Mouse (Mus musculus) lung, postnatal 0 days (tissue): ENCODE data around the gene Cct7. TPM values are rescaled to one million over a fixed set of nuclear protein-coding genes. Genes with fewer than 3 reads are reported as not detected.

Experiments
- ATAC-seq: fragments of 200-750 bp; cut with Nextera tagmentation; 2 replicates; pipeline ENCODE4 v1.8.0; 2017; ENCODE audit warnings: moderate library complexity
- DNase-seq: peaks from one replicate; pipeline ENCODE4 v3.0.0-alpha.2; 2016; ENCODE audit warnings: low spot score
- H3K27ac ChIP-seq: fragments of 300-500 bp; sonication (generic); 2 replicates; pipeline ENCODE4 v1.5.1; 2014; ENCODE audit warnings: antibody characterized with exemption, mild to moderate bottlenecking, low read length, mixed read lengths
- H3K27me3 ChIP-seq: fragments of 300-500 bp; sonication (generic); replicated peaks from 2 replicates; pipeline ENCODE4 v1.6.1; 2014; ENCODE audit warnings: low read length, mixed read lengths; ENCODE audit not compliant: insufficient read depth
- H3K36me3 ChIP-seq: fragments of 300-500 bp; sonication (generic); 2 replicates; pipeline ENCODE4 v1.6.1; 2014; ENCODE audit warnings: low read length, mixed read lengths; ENCODE audit not compliant: insufficient read depth
- H3K4me1 ChIP-seq: fragments of 300-500 bp; sonication (generic); 2 replicates; pipeline ENCODE4 v1.6.1; 2014; ENCODE audit warnings: antibody characterized with exemption, low read depth, low read length, mixed read lengths; ENCODE audit not compliant: insufficient read depth
- H3K4me2 ChIP-seq: fragments of 300-500 bp; sonication (generic); replicated peaks from 2 replicates; pipeline ENCODE4 v1.6.1; 2014; ENCODE audit warnings: low read depth, mild to moderate bottlenecking, low read length, moderate library complexity, mixed read lengths
- H3K4me3 ChIP-seq: fragments of 300-500 bp; sonication (generic); 2 replicates; pipeline ENCODE4 v1.5.1; 2014; ENCODE audit warnings: low read depth, low read length
- H3K9ac ChIP-seq: fragments of 300-500 bp; sonication (generic); replicated peaks from 2 replicates; pipeline ENCODE4 v1.6.1; 2014; ENCODE audit warnings: low read depth, mild to moderate bottlenecking
- H3K9me3 ChIP-seq: fragments of 300-500 bp; sonication (generic); 2 replicates; pipeline ENCODE4 v1.6.1; 2016; ENCODE audit warnings: low read length, mixed read lengths
- CTCF ChIP-seq: IDR thresholded peaks from 2 replicates; pipeline ENCODE4 v1.5.1; 2016; ENCODE audit warnings: antibody characterized with exemption, mild to moderate bottlenecking
- EP300 ChIP-seq: IDR thresholded peaks from 2 replicates; pipeline ENCODE4 v1.6.1; 2016; ENCODE audit warnings: antibody characterized with exemption, mild to moderate bottlenecking, control low read depth
- WGBS: fragments of 180-500 bp; shearing (Covaris S2); extraction: QIAGEN DNeasy Blood & Tissue Kit; methylation state at CpG from one replicate; pipeline ENCODE4 v1.1.7; 2014; 5-methylcytosine and 5-hydroxymethylcytosine counted together
- polyA plus RNA-seq: library from polyadenylated mRNA; unstranded; fragments of >200 nt; fragmentation: Nextera tagmentation; extraction: Ambion mirVana; gene quantifications from 2 replicates; pipeline ENCODE4 v1.2.1, GENCODE M21; 2015

The Cct7 gene
- polyA plus RNA-seq, 1 experiment from 2014 or later, result 200 TPM

- Histone ChIP-seq H3K9me3 (no peaks in the 10 kb centered on the region), H3K27ac (no peak overlapping the region), H3K4me1 (no peaks in the 10 kb centered on the region), H3K27me3 (no peaks in the 10 kb centered on the region), H3K4me3 (no peak overlapping the region), H3K4me2 (no peak overlapping the region), H3K9ac (no peak overlapping the region), H3K36me3 (peaks cover 18% of the 10 kb centered on the region; the same call in 1 of the 2 replicates)
- DNase-seq (no peak), ATAC-seq (no peak)
- TF ChIP-seq CTCF (no peak), EP300 (no peak)
- 58% methylated on average over 8 of the region's 8 CpGs for WGBS
Observed at GRCm38 (mm10) chr6:85471962-85472361, 20.6 kb downstream of the Cct7 start.

GRCm38 (mm10) chr6:85472542-85472941 is 21.2 kb downstream of the Cct7 start:
- WGBS, result 64% methylated on average over 5 of the region's 5 CpGs
- Histone ChIP-seq H3K36me3 (peaks cover 13% of the 10 kb centered on the region; the same call in 1 of the 2 replicates), H3K4me3 (no peak overlapping the region), H3K9me3 (no peaks in the 10 kb centered on the region), H3K27ac (no peak overlapping the region), H3K27me3 (no peaks in the 10 kb centered on the region), H3K4me2 (no peak overlapping the region), H3K9ac (no peak overlapping the region), H3K4me1 (no peaks in the 10 kb centered on the region)
- DNase-seq, result no peak
- ATAC-seq, result no peak
- TF ChIP-seq CTCF (no peak), EP300 (no peak)

- no peak overlapping the region for H3K27ac ChIP-seq
- ATAC-seq, result no peak
- H3K36me3 ChIP-seq, result no peaks in the 10 kb centered on the region
- no peak overlapping the region for H3K4me2 ChIP-seq
- H3K27me3 ChIP-seq, result no peaks in the 10 kb centered on the region
- no peak for DNase-seq
- no peak overlapping the region for H3K9ac ChIP-seq
- no peak overlapping the region for H3K4me3 ChIP-seq
- TF ChIP-seq EP300 (no peak), CTCF (no peak)
- WGBS, result 81% methylated on average over 3 of the region's 3 CpGs
- no peaks in the 10 kb centered on the region for H3K9me3 ChIP-seq
- H3K4me1 ChIP-seq, result no peaks in the 10 kb centered on the region
Observed at GRCm38 (mm10) chr6:85475581-85475980, 24.3 kb downstream of the Cct7 start.

- no peaks in the 10 kb centered on the region for H3K36me3 ChIP-seq
- no peaks in the 10 kb centered on the region for H3K27me3 ChIP-seq
- TF ChIP-seq EP300, result no peak
- peak; percentile 64 for TF ChIP-seq CTCF
- H3K4me3 ChIP-seq, result no peak overlapping the region
- H3K4me2 ChIP-seq, result no peak overlapping the region
- ATAC-seq (no peak), DNase-seq (peak; percentile 14)
- H3K9ac ChIP-seq, result no peak overlapping the region
- WGBS, result 19% methylated on average over 10 of the region's 10 CpGs
- H3K4me1 ChIP-seq, result no peaks in the 10 kb centered on the region
- H3K9me3 ChIP-seq, result no peaks in the 10 kb centered on the region
- no peak overlapping the region for H3K27ac ChIP-seq
Observed at GRCm38 (mm10) chr6:85477366-85477917, 26.1 kb downstream of the Cct7 start.

- Histone ChIP-seq H3K4me2 (no peak overlapping the region), H3K36me3 (no peaks in the 10 kb centered on the region), H3K27me3 (no peaks in the 10 kb centered on the region), H3K4me1 (no peaks in the 10 kb centered on the region), H3K4me3 (no peak overlapping the region), H3K9me3 (no peaks in the 10 kb centered on the region), H3K27ac (no peak overlapping the region), H3K9ac (no peak overlapping the region)
- no peak for DNase-seq
- 37% methylated on average over 14 of the region's 14 CpGs for WGBS
- TF ChIP-seq CTCF, result no peak
- TF ChIP-seq EP300, result no peak
- ATAC-seq, result no peak
Observed at GRCm38 (mm10) chr6:85478416-85478815, 27.1 kb downstream of the Cct7 start.

GRCm38 (mm10) chr6:85479979-85480378 is 28.7 kb downstream of the Cct7 start:
- Histone ChIP-seq H3K9me3 (no peaks in the 10 kb centered on the region), H3K4me2 (no peak overlapping the region), H3K9ac (no peak overlapping the region), H3K36me3 (no peaks in the 10 kb centered on the region), H3K27me3 (peaks cover 15% of the 10 kb centered on the region), H3K4me3 (no peak overlapping the region), H3K4me1 (no peaks in the 10 kb centered on the region), H3K27ac (no peak overlapping the region)
- DNase-seq (no peak), ATAC-seq (no peak)
- TF ChIP-seq EP300, result no peak
- TF ChIP-seq CTCF, result no peak
- WGBS, result 76% methylated on average over 5 of the region's 5 CpGs

- H3K4me1 ChIP-seq, result no peaks in the 10 kb centered on the region
- no peaks in the 10 kb centered on the region for H3K36me3 ChIP-seq
- H3K9ac ChIP-seq, result no peak overlapping the region
- DNase-seq (no peak), ATAC-seq (no peak)
- no peak overlapping the region for H3K4me2 ChIP-seq
- no peak overlapping the region for H3K4me3 ChIP-seq
- 56% methylated on average over 16 of the region's 16 CpGs for WGBS
- H3K27ac ChIP-seq, result no peak overlapping the region
- peaks cover 16% of the 10 kb centered on the region for H3K27me3 ChIP-seq
- no peaks in the 10 kb centered on the region for H3K9me3 ChIP-seq
- TF ChIP-seq EP300, result no peak
- TF ChIP-seq CTCF, result no peak
Observed at GRCm38 (mm10) chr6:85480685-85481084, 29.4 kb downstream of the Cct7 start.
